Mouse (Mus musculus): Measurements from ENCODE around the gene Rasa2. TPM values are rescaled to one million over a fixed set of nuclear protein-coding genes. Genes with fewer than 3 reads are reported as not detected.
A peak's percentile ranks its signal among the peaks of the same experiment; 100 is the strongest.
"Not testable (repeated sequence)": the region's sequence is repeated elsewhere in the genome, so short reads cannot be mapped to it uniquely, and the experiment has no call there.

Gene Rasa2
- 11.3 and 12.3 TPM in 2 replicates for polyA plus RNA-seq (2015; fragmentation: Nextera tagmentation; extraction: Ambion mirVana)

DNA sequence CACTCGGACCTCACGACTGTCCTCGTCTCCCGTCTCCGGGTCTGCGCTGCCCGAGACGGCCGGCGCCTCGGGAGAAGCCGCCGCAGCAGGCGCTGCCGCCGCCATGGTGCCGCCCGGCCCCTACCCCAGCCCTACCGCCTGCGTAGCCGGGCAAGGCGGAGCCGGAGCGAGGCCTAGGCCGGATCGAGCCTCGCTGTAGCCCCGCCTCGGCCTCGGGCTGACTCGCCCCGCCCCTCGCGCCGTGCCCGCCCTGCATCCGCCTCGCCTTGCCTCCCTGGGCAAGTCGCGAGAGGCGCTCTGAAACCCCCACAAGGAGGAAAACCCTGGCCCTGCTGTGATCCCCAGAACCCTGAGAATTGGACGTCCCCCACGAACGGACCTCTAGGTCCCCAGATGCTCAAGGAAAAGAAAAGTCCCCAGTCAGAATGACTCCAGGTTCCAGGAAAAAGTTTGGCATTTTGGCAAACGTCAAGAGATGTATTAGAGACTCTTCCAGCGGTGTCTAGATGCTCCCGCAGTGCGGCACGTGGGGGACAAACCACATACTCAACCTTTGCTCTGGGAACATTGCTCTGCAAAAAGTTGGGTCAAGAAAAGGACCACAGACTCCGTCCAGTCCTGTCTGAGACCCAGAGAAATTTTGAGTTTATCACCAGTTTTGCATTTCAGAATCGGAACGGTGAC is at the start of gene Rasa2:
Gene Rasa2, minus strand, starts transcription at position 229 of the 684 bp plus-strand sequence.
- Histone ChIP-seq H3K36me3 (no peaks in the 10 kb centered on the region), H3K9me3 (no peaks in the 10 kb centered on the region), H3K9ac (peak within 1 kb of the TSS; percentile 98), H3K27me3 (replicated peaks) (peaks cover 12% of the 10 kb centered on the region; the same call in 1 of the 2 replicates), H3K4me1 (peaks cover 35% of the 10 kb centered on the region), H3K27ac (replicated peaks) (peak within 1 kb of the TSS; percentile 97), H3K4me2 (peak within 1 kb of the TSS; percentile 84), H3K4me3 (peak within 1 kb of the TSS; percentile 88)
- peak; percentile 97 for ATAC-seq (ENCODE audit: extremely low read depth, insufficient number of reproducible peaks, low FRiP score, low TSS enrichment)
- WGBS, result 3% methylated on average over 46 of the region's 52 CpGs

DNA sequence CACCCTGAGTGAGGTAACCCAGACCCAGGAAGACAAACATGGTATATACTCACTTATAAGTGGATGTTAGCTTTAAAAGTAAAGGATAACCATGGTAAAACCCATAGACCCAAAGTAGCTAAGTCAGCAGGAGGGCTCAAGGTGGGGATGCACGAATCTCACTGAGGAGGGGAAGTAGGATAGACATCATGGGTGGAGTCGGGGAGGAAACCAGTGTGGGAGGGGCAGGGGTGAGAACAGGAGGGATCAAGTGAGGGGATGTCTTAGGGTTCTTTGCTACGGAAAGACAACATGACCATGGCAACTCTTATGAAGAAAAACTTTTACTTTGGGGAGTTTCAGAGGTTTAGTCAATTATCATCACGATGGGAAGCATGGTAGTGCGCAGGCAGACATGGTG is 47.2 kb upstream of the Rasa2 start:
- WGBS, result 71% methylated on average over 5 of the region's 5 CpGs

DNA sequence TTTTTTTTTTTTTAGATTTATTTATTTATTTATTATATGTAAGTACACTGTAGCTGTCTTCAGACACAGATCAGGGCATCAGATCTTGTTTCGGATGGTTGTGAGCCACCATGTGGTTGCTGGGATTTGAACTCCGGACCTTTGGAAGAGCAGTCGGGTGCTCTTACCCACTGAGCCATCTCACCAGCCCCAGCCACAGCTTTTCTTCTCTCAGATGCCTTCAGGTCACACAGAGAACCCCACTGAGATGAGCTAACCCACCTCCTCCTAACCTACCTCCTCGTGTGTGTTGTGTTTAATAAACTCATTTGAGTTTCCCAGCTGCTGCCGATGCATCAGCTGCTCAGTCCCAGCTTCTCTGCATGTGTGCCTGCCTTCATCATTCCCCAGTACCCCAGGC is 46.3 kb upstream of the Rasa2 start:
- not testable (repeated sequence) for ATAC-seq (ENCODE audit: extremely low read depth, insufficient number of reproducible peaks, low FRiP score, low TSS enrichment); H3K9ac ChIP-seq; H3K27me3 ChIP-seq (replicated peaks); H3K27ac ChIP-seq (replicated peaks); H3K9me3 ChIP-seq; H3K4me2 ChIP-seq; H3K4me3 ChIP-seq; H3K4me1 ChIP-seq
- WGBS, result 78% methylated on average over 5 of the region's 5 CpGs
- H3K36me3 ChIP-seq, result peaks cover 17% of the 10 kb centered on the region

More for the DNA sequence above, 47.2 kb upstream of the Rasa2 start:
- no peak for ATAC-seq (ENCODE audit: extremely low read depth, insufficient number of reproducible peaks, low FRiP score, low TSS enrichment)
- no peaks in the 10 kb centered on the region for H3K27me3 ChIP-seq (replicated peaks)
- no peak overlapping the region for H3K27ac ChIP-seq (replicated peaks)
- H3K4me2 ChIP-seq, result no peak overlapping the region
- H3K4me3 ChIP-seq, result no peak overlapping the region
- no peaks in the 10 kb centered on the region for H3K9me3 ChIP-seq
- H3K9ac ChIP-seq, result no peak overlapping the region
- H3K4me1 ChIP-seq, result peaks cover 9% of the 10 kb centered on the region; the same call in 1 of the 2 replicates
- peaks cover 21% of the 10 kb centered on the region for H3K36me3 ChIP-seq

DNA sequence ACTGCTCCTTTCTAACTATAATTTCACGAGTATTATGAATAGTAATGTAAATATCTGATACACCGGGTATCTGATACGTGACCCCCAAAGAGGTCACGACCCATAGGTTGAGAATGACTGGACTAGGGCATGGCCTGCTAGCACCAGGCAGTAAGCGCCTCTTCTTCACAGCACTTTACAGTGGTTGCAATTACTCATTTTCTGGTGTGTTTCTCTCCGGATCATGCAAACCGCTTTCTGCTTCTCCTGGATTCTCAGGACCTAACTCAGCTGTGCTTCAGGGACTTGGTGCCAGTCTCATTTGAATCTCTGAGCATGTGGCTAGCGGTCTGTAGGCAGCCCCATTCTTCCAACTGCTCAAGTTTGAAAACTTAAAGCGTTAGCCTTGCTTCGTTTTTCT is 45.3 kb upstream of the Rasa2 start:
- ATAC-seq (ENCODE audit: extremely low read depth, insufficient number of reproducible peaks, low FRiP score, low TSS enrichment), result no peak

DNA sequence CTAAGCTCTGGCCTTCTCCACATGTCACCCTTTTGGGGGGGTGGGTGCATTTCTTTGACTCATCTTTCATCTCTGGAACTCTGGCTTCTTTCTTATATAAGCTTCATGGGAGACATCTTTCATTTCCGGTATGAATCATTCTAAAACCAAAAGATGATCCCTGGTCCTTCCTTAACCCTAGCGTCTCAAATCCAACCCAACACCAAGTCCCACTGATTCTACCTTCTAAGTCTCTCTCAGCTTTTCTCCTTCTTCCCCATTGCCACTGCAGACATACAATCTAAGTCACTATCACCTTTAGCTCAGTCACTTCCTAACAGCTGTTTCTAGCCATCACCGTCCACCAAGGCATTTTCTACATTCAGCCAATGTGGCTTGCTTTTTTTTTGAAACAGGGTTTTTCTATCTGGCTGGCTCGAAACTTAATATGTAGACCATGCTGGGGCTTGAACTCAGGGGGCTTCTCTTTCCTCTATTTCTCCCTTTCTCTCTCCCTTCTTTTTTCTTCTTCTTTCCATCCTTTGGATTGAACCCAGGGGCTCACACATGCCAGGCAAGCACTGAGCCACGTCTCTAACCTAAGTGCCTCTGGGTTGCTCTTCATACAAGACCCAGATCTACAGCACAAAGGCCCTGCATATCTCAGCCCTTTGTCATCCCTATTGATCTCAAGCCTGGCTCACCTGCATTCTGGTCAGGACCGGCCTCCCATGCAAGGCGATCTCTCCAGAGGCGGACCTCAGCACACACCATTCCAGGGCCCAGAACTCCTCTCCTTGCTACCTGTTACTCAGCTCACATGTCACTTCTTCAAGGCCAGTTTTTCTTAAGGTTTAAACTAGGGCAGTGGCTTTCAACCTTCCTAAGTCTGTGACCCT is 44.6 kb upstream of the Rasa2 start:
- Histone ChIP-seq H3K4me1 (peaks cover 9% of the 10 kb centered on the region; the same call in 1 of the 2 replicates), H3K4me2 (no peak overlapping the region), H3K9ac (no peak overlapping the region), H3K4me3 (no peak overlapping the region), H3K9me3 (no peaks in the 10 kb centered on the region), H3K27me3 (replicated peaks) (no peaks in the 10 kb centered on the region), H3K27ac (replicated peaks) (no peak overlapping the region), H3K36me3 (peaks cover 2% of the 10 kb centered on the region; the same call in 1 of the 2 replicates)
- no peak for ATAC-seq (ENCODE audit: extremely low read depth, insufficient number of reproducible peaks, low FRiP score, low TSS enrichment)
- WGBS, result 81% methylated on average over 8 of the region's 8 CpGs

More for the DNA sequence above, 45.3 kb upstream of the Rasa2 start:
- Histone ChIP-seq H3K4me2 (no peak overlapping the region), H3K27me3 (replicated peaks) (no peaks in the 10 kb centered on the region), H3K4me1 (peaks cover 9% of the 10 kb centered on the region; the same call in 1 of the 2 replicates), H3K27ac (replicated peaks) (no peak overlapping the region), H3K36me3 (peaks cover 9% of the 10 kb centered on the region), H3K4me3 (no peak overlapping the region), H3K9ac (no peak overlapping the region), H3K9me3 (no peaks in the 10 kb centered on the region)
- WGBS, result 77% methylated on average over 10 of the region's 10 CpGs

DNA sequence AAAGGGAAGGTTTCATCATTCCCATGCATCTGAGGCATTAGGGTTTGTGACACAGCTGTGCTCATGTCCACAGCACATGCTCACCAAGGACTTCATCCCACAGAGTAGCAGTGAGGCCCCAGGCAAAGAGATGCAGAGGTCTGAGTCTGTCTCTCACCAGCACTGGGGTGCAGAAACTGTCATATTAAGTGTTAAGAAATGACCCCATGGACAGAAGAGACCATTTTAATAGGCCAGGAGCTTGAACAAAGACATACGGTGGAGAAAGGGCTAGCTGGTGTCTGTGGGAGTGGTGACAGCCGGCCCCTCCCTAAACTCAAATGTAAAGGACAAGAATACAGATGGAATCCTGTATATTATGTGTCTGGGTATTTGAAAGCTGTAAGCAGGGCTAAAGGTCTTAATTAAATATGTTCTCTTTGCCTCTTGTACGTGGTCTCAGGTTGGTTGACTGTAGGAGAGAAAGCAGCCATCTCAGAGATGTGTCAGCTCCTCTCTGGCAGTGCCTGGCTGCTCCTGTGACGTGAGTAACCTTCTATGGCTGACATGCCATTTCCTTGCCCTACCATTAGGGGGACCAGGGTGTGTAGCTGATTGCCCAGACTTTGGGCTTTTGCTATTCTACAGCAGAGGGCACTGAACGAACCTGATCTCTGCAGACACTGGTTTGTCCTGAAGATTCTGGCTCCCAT is 43.8 kb upstream of the Rasa2 start:
- H3K4me1 ChIP-seq, result peaks cover 9% of the 10 kb centered on the region; the same call in 1 of the 2 replicates
- no peak overlapping the region for H3K4me2 ChIP-seq
- no peak overlapping the region for H3K4me3 ChIP-seq
- H3K27me3 ChIP-seq (replicated peaks), result no peaks in the 10 kb centered on the region
- H3K27ac ChIP-seq (replicated peaks), result no peak overlapping the region
- no peak overlapping the region for H3K9ac ChIP-seq
- 27% methylated on average over 5 of the region's 5 CpGs for WGBS
- no peaks in the 10 kb centered on the region for H3K9me3 ChIP-seq
- no peak for ATAC-seq (ENCODE audit: extremely low read depth, insufficient number of reproducible peaks, low FRiP score, low TSS enrichment)
- H3K36me3 ChIP-seq, result no peaks in the 10 kb centered on the region

DNA sequence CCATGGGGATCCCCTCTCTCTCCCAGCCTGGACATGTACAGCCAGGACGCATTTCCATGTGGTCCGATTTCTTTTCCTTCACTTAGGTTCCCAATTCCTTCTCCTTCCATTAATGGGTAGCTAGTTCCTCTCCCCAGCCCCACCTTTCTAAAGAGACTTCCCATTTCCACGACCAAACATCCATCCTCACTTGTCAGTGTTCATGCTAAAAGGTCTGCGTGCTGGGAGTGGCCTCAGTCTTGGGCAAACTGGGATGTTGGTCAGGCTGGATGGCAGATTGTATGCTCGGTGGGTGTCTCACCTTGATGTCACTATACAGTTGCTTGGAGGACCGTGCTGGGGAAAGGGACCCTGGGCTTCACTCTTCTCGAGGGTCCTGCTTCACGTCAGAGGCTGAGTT is 42.9 kb upstream of the Rasa2 start:
- Histone ChIP-seq H3K4me2 (no peak overlapping the region), H3K27me3 (replicated peaks) (no peaks in the 10 kb centered on the region), H3K9me3 (no peaks in the 10 kb centered on the region), H3K36me3 (no peaks in the 10 kb centered on the region), H3K4me3 (no peak overlapping the region), H3K9ac (no peak overlapping the region), H3K4me1 (peaks cover 9% of the 10 kb centered on the region; the same call in 1 of the 2 replicates), H3K27ac (replicated peaks) (no peak overlapping the region)
- WGBS, result 78% methylated on average over 8 of the region's 8 CpGs
- ATAC-seq (ENCODE audit: extremely low read depth, insufficient number of reproducible peaks, low FRiP score, low TSS enrichment), result no peak

DNA sequence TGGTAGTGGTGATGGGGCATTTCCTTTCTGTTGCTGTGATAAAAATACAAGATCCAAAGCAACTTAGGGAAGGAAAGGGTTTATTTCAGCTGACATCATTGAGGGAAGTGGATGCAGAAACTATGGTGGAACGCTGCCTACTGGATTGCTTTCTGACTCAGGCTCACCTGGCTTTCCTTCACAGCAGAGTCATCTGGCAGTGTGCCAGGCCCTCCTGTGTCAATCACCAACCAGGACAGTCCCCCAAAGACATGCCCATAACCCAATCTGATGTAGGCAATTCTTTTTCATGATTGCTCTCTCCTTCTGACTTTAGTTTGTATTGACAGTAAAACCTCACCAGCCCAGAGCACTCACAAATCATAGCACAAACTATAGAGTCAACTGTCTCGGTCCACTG is 41.0 kb upstream of the Rasa2 start:
- Histone ChIP-seq H3K4me2 (no peak overlapping the region), H3K27ac (replicated peaks) (no peak overlapping the region), H3K4me3 (no peak overlapping the region), H3K9me3 (no peaks in the 10 kb centered on the region), H3K4me1 (peaks cover 9% of the 10 kb centered on the region; the same call in 1 of the 2 replicates), H3K36me3 (no peaks in the 10 kb centered on the region), H3K27me3 (replicated peaks) (no peaks in the 10 kb centered on the region), H3K9ac (no peak overlapping the region)
- 77% methylated on average over 2 of the region's 2 CpGs for WGBS
- ATAC-seq (ENCODE audit: extremely low read depth, insufficient number of reproducible peaks, low FRiP score, low TSS enrichment), result no peak

DNA sequence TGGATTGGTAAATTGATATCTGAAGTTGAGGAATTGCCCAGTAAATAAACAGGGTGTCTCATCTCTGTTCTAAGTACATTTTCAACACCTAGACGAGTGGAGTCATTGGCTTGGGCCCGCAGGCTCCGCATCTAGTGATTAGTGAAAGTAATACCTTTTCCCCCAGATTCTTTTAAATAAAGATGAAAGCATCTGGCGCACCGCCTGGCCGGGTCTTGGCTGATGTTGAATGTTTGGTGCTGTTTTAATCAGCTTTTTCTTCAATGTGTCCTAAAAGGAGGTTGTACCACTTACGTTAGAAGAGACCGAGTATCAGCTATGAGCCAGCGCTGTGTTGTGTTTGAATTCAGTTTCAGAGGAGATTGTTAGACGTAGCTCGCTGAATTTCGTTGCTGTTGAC is 39.8 kb upstream of the Rasa2 start:
- Histone ChIP-seq H3K4me2 (no peak overlapping the region), H3K36me3 (no peaks in the 10 kb centered on the region), H3K27me3 (replicated peaks) (no peaks in the 10 kb centered on the region), H3K4me3 (no peak overlapping the region), H3K27ac (replicated peaks) (no peak overlapping the region), H3K4me1 (peaks cover 9% of the 10 kb centered on the region; the same call in 1 of the 2 replicates), H3K9ac (no peak overlapping the region), H3K9me3 (no peaks in the 10 kb centered on the region)
- 87% methylated on average over 12 of the region's 12 CpGs for WGBS
- no peak for ATAC-seq (ENCODE audit: extremely low read depth, insufficient number of reproducible peaks, low FRiP score, low TSS enrichment)

DNA sequence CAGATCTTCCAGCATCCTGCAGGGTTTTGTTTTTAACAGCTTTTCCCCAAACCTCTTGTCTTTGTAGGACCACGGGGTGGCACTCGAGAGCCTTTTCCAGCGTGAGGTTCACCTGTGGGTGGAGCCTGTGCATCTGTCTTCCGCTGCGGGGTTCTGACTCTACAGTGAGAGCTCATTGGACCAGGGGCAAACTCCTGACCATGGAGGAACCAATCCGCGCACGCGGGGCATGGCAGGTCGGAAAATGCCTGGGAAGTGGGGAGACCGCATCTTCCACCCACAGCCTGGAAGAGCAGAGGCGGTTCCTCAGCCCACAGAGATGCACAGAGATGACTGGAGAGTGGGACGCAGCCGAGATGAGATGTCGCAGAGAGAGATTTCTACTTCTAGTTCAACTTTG is 38.5 kb upstream of the Rasa2 start:
- Histone ChIP-seq H3K27me3 (replicated peaks) (no peaks in the 10 kb centered on the region), H3K4me2 (peak overlapping the region; percentile 72), H3K4me3 (peak overlapping the region; percentile 48), H3K9ac (peak overlapping the region; percentile 70), H3K4me1 (no peaks in the 10 kb centered on the region), H3K27ac (replicated peaks) (peak overlapping the region; percentile 57; the same call in 1 of the 2 replicates), H3K9me3 (no peaks in the 10 kb centered on the region), H3K36me3 (no peaks in the 10 kb centered on the region)
- WGBS, result 3% methylated on average over 15 of the region's 15 CpGs
- ATAC-seq (ENCODE audit: extremely low read depth, insufficient number of reproducible peaks, low FRiP score, low TSS enrichment), result peak; percentile 97

DNA sequence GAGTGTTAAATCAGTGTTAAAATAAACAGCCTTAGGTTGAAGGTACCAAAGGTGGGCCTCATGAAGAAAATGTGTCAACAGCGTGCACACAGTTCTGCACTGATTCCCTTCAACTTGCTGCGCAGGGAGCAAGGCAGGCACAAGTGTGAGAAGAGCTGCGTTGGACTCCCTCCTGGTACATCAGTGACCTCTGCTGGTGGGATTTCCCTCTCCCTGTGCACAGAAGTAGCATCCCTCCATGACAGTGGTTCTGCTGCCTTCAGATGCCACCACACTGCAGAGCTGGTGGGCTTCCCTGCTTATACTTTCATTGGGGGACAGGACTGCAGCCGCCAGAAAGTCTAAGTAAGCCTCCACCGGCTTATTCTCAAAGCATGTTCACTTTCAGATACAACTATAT is 37.2 kb upstream of the Rasa2 start:
- WGBS, result 38% methylated on average over 5 of the region's 5 CpGs
- no peak overlapping the region for H3K9ac ChIP-seq
- no peak overlapping the region for H3K4me3 ChIP-seq
- H3K9me3 ChIP-seq, result no peaks in the 10 kb centered on the region
- no peaks in the 10 kb centered on the region for H3K4me1 ChIP-seq
- no peak overlapping the region for H3K27ac ChIP-seq (replicated peaks)
- H3K4me2 ChIP-seq, result no peak overlapping the region
- no peak for ATAC-seq (ENCODE audit: extremely low read depth, insufficient number of reproducible peaks, low FRiP score, low TSS enrichment)
- H3K27me3 ChIP-seq (replicated peaks), result no peaks in the 10 kb centered on the region
- H3K36me3 ChIP-seq, result no peaks in the 10 kb centered on the region
